Comparison of ENCODE assay signal across 8 mouse cellular contexts in the genomic region with DNA sequence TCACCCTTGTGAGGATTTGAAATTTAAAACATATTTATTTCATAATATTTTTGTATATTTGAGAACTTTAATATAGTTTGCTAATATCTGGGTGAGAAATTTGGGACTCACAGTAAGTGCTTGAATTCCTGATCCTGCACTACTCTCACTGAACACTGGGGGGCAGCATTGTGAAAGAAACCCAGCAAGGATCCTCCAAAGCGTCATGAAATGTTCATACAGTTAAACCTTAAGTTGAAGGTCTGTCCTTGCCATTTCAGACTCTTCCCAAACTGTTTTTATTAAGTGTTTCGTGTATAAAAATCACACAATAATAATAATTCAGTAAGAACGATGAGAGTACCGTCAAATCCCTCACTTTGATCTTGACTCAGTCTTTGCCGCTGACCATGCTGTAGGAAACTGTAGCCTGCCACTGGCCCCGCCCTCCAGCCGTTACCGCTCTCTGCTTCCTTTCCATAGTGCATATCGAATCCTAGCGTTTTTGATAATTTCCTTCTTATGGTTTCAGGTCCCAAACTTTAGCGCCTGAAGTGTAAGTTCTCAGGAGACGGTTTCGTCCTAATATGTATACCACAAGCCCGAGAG. TPM values are rescaled to one million over a fixed set of nuclear protein-coding genes. Genes with fewer than 3 reads are reported as not detected.
DNase-seq lines count a peak whose midpoint lies in the region; ATAC-seq lines count a peak whose summit lies in the region.

No protein-coding gene starts in this region.

- H3K4me3 ChIP-seq in hindbrain, embryonic 12.5 days: no peak overlapping the region

- no peak overlapping the region for H3K27ac ChIP-seq in hindbrain, embryonic 12.5 days

- no peak overlapping the region for H3K9ac ChIP-seq in hindbrain, embryonic 12.5 days

- peak; percentile 67 for DNase-seq in MEL-GATA-1-ER (ENCODE audit: extremely low read depth, low read depth)
- peak; percentile 83 for DNase-seq in cerebellum, adult 8-10 months
- DNase-seq in layer of hippocampus, postnatal 10 days (ENCODE audit: low spot score in 2 of 2): peak; percentile 91 to 92
- peak; percentile 89 for DNase-seq in lung, postnatal 10 days
- DNase-seq in retina, adult 2 months (ENCODE audit: low read depth, low spot score): peak; percentile 74
- peak; percentile 85 for DNase-seq in thymus, postnatal 25 days

- peaks cover 3% of the 10 kb centered on the region; the same call in 1 of the 2 replicates for H3K27me3 ChIP-seq in hindbrain, embryonic 12.5 days

- 0 out of 2 replicates have a peak, but pooled peaks cover 4% of the 10 kb centered on the region for H3K4me1 ChIP-seq in hindbrain, embryonic 12.5 days

- WGBS in hindbrain, embryonic 12.5 days: 25% methylated on average over 14 of the region's 14 CpGs

- ATAC-seq in frontal cortex, adult (ENCODE audit: low TSS enrichment): peak; percentile 72; the same call in 1 of the 2 replicates
- ATAC-seq in hindbrain, embryonic 12.5 days (ENCODE audit: low FRiP score): peak; percentile 39; the same call in 1 of the 2 replicates

- no peaks in the 10 kb centered on the region for H3K36me3 ChIP-seq in hindbrain, embryonic 12.5 days

- H3K9me3 ChIP-seq in hindbrain, embryonic 12.5 days (replicated peaks): no peaks in the 10 kb centered on the region

- H3K4me2 ChIP-seq in hindbrain, embryonic 12.5 days (replicated peaks): peak overlapping the region; percentile 41

RNA-seq across cellular contexts. Expression of a gene that starts 39.4 kb away (rescaled TPM):
- not detected in 2 replicates for polyA plus RNA-seq in hindbrain, embryonic 12.5 days (2016; fragmentation: Nextera tagmentation; extraction: Ambion mirVana)
- total RNA-seq in layer of hippocampus, postnatal 10 days (2021): under 1 TPM; 0.09 to 0.14 TPM
